Mouse (Mus musculus): ENCODE measurements at regions not wholly inside any gene's neighbourhood (a gene's known extent, or its start where the extent isn't known, plus 50 kb on each side); places are given as distances from the start of the nearest gene placed in this dataset.

DNA sequence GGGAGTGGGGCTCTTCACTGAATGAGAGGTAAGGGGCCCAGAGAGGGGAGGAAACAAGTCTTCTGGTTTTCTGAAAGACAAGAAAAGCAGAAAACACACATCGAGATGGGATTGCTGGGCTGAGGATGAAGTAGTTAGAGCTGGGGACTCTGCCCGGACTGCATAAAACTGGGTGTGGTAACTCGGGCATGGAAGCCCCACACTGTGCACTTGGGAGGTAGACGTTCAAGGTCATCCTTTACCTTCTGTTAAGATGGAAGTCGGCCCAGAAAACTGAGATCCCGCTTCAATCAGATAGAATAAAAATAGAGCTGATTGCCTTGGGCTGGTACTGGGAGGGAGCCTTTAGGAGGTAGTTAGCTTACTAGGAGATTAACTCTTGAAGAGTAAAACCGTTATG, 107.2 kb downstream of the Rassf10 start:
- no peak for DNase-seq (ENCODE audit: low spot score)

DNA sequence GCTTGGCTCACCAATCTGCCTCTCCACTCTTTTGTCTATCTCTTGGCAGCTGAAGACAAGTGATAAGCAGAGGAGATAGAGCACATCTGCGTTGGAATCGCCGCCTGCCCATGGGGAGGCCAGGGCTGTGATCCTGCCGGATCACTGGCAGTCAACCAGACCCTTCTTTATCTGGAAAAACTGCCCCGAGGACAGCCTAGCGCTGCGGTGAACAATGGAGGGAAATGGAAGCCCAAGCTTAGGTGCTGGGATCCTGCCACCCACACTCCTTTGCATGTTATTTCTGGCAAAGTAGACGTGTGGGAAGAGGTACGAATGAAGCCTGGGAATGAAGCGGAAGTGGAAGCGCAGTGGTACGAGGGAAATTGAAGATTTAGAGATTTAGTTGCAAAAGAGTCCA, 112.8 kb downstream of the Rassf10 start:
- DNase-seq (ENCODE audit: low spot score), result no peak

DNA sequence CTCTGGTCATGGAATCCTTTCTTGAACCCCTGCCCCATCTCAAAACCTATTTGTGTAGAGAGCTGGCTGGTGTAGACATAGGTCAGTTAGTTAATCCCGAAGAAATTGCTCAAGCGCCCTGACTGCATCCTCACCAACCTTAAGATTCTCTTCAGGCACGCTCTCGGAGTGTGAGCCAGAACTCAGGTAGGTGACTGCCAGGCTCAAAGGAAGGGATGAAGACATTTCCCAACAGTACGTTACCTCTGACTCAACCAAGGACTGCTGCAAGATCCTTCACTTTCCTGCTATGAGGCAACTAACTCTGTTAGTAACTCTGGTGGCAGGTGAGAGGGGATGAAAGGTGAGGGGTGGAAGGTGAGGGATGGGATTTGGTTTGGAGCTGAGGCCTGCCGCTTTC, 114.5 kb downstream of the Rassf10 start:
- no peak for DNase-seq (ENCODE audit: low spot score)

DNA sequence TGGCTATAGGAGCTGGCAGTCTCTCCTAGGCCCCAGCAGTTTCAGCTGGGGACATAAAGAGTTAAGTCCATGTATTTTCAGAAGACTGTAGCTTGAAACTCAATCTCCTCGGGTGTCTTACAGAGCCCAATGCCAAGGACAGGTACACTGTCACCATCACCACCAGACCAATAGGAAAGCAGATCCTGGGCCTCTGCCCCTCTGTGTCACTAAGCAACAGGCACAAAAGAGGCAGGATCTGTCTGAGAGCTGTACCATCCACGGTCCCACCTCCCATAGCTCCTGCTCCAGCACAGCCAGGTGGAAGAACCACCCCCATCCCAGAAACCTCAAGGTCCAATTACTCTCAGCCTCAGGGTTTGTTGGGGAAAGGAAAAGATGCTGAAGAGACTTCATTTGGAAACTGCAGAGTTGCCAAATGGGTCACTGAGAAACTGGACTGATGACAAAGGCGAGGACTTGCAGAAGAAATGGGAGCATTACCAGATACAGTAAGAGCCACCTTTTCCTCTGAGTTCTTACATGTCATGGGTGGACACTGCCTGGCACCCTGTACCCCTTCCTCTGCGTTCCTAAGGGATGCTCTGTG, 115.7 kb downstream of the Rassf10 start:
- DNase-seq (ENCODE audit: low spot score), result no peak

DNA sequence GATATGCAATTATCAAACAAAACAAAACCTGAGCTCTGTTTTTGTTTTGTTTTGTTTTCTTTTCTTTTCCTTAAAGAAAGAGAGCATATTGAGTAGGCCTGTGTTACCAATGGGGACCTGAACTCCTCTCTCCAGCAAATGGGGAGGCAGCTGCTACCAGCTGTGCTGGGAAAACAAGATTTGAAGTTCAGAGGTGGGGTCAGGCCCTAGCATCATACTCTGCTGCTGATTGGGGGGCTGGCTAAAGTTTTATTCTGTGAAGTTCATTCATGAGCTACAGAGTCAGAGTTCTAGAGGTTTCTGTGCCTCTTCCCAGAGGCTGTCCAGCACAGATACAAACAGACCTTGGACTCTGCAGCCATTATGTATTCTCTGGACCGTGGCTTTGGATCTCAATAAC, 117.7 kb downstream of the Rassf10 start:
- no peak for DNase-seq (ENCODE audit: low spot score)

DNA sequence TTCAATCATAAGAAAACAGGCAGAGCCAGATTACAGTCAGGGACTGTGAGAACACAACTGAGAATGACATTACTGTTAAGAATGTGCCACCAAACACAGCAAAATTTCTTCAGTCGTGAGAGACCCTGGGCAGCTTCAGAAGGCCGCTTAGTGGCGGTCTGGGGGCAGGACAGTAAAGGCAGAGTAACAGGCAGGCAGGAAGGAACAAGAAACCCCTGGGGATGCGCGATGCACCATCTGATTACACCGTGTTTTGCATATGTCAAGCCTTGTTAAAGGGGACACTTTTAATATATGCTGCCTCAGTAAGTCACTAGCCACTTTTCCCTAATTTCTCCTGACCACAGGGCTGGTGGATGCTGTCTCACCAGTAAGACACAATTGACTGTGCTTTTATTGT, 120.0 kb downstream of the Rassf10 start:
- no peak for DNase-seq (ENCODE audit: low spot score)

DNA sequence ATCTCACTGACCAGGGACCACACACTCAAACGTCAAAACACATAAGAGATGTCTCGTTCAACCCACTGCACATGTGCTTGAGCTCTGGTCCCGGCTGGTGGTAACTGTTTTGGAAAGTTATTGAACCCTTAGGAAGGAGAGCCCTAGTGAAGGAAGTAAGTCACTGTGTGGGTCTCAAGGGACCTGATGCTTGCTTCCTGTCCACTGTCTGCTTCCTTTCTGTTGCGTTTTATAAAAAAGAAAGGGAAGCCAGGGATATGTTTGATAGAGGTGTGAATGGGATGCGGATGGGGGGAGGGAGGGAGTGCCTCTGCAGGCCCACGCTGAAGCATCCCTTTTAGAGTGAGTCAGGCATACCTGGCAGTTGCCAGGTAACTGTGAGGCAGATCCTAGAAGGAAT, 121.6 kb downstream of the Rassf10 start:
- DNase-seq (ENCODE audit: low spot score), result no peak

DNA sequence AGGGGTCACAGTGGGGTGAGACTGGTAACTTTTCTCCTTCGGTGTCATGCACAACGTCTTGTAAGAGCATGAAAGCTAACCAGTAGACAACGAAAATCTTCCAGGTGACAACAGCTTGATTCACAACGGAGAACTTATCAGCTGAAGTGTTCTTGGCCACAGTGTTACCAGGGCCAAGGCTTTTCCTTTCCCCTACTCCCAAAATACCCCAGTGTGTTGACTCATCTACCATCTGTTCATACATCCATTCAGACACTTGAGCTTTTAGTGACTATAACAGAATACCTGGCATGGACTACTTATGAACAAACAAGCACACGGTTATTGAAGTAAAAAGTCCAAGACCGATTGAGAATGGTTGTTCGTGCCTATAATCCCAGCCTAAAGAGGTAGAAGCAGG, 122.5 kb downstream of the Rassf10 start:
- no peak for DNase-seq (ENCODE audit: low spot score)

DNA sequence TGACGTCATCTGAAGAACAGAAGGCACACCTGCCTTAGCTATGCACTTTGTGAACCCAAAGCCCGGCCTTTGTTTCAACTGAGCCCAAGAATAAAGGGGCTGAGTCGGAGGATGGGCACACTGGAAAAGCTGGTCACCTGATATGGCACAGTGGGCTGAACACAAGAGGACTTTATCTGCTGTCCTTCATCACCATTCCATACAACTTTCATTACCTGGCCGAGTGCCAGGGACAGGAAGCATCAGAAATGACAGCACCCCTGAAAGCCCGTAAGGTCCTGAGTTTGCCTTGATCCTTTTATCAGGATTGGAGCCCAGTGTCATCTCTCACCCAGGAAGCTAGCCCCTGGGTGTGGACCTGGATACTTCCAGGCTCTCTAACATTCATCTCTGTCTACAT, 126.1 kb upstream of the Arntl start:
- DNase-seq (ENCODE audit: low spot score), result no peak

DNA sequence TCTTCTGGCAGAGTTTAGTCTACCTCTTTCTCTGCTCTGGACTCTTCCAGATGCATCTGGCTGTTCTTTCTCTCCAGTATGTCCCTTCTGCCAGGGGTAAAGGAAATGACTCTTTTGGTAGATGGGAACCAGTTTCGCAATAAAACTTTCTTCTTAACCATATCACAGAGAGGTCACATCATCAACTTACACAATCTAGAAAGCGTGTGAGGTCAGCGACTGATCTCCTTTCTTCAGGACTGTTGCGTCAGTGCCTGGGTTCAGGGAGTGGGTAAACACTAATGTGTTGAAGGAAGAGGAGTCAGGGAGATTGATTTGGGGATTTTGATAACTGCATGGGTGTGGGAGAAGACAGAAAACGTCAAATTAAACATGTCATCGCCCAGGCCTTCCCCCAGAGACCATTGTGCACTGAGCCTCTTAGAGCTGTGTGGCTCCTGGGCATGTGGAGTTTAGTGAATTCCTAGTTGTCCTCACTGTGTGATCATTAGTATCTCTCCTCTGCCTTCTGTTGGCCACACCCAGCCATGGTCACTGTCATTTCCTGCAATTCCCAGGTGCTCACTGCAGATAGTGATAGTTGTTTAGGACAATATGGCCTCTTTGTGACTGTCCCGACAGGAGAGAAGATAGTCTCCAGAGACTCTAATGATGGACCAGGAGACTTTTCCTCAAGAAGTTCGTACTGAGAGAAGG, 122.2 kb upstream of the Arntl start:
- DNase-seq (ENCODE audit: low spot score), result no peak

DNA sequence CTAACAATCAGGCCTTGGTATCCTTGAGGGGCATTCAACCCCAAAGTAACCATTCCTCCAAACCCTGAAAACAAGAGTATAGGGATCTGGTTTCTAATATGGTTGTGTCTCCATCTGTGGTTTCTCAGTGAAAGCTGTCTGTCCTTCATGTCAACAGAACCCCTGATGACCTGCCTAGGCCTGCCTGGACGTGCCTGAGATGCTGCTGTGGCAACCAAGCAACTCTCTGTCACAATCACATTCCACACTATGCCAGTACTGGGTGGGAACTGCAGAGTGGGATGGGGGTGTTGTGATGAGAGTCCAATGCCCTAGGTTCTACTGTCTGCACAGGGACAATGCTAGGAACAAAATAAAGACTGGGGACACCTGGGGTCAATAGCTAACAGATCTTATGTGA, 121.1 kb upstream of the Arntl start:
- DNase-seq (ENCODE audit: low spot score), result no peak

DNA sequence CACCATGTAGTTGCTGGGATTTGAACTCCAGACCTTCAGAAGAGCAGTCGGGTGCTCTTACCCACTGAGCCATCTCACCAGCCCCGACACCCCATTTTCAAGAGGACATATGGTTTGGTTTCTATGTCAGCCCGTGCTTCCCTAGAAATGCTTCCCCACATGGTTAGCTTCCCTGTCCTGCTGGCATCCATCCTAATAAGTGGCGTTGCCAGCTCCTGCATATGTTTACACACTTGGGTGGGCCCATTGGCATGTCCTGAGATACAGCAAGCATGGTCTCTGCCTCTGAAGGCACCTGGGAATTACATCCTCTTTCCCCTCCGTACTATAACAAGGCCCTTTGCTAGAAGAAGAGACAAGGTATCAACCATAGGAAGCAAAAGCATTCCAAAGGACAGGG, 119.6 kb upstream of the Arntl start:
- DNase-seq (ENCODE audit: low spot score), result no peak

DNA sequence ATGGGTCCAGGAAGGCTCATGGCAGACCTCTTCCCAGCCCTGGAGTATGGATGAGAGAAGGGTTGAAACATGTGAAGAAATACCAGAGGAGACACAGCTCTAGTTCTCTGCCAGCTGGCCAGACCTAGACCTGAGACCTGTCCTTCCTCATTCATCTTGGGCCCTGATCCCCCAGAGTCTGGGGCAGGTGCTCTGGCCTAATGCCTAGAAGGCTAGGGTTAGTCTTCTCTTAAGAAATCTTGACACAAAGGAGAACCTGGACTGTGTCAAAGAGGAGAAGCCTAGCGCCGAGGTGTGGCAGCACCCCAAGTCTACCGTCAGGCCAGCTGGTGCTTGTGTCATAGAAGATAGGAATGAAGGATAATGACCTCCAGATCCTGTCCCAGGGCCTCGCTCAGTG, 118.2 kb upstream of the Arntl start:
- no peak for DNase-seq (ENCODE audit: low spot score)

DNA sequence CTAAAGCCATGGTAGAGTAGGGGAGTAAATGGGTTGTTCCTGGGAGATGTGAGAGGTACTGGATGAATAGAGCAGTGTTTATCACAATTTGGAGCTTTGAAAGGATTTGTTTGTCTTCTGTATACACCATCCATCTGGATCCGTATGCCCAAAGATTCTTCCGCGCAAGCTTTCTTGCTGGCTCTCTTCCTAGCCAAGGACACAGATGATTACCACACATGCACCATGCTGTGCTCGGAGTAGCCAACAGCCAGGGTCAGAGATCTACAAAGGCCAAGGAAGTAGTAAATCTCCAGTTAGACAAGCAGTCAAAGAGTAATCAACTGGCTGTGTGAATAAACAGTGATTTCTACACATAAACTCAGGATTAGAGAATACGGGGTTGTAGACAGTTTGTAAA, 113.3 kb upstream of the Arntl start:
- no peak for DNase-seq (ENCODE audit: low spot score)

DNA sequence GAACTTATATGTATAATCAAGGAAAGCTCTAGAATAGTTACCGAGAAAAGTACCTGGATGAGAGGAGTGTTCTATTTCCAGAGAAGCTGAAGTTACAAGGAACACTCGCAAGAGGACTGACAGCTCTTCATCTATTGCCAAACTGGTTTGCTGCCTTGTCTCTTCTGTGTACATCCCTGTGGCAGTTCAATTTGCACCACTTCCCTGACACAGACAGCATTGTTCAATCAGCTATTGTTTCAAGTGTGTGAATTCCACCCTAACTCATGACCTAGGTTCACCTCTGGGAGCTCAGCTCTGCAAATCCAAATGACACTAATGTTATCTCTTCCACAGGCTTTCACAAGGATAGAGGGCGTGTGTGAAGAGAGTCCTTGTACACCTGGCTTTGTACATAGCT, 112.2 kb upstream of the Arntl start:
- DNase-seq (ENCODE audit: low spot score), result no peak

DNA sequence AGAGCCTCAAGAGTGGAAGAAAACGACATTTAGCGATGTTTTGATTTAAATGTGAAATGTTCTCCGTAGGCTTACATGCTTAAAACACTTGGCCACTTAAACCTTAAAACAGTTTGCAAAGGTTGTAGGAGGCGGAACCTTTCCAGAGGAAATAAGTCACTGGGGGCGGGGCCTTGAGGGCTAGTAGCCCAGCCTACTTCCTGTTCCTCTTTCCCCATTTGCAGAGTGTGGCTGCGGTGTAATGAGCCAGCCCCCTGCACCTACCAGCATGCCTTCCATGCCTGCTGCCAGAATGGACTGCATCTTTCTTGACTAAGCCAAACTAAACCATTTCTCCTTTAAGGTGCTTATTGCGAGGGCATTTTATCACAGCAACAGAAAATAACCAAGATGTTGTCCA, 103.0 kb upstream of the Arntl start:
- DNase-seq (ENCODE audit: low spot score), result no peak

DNA sequence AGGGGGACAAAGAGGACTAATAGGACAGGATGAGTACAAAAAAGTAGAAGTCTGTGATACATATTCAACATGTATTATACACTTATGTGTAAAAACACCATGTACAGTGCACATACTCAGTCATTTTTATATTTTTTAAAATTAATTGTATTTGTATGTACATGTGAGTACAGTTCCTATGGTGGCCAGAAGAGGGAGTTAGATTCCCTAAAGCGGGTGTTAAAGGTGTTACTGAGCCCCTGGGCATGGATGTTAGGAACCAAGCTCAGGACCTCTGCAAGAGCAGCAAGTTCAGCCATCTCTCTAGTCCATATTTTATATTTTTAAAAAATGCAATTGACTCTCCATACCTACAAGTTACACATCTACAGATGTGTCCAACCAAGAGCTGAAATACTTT, 101.9 kb upstream of the Arntl start:
- DNase-seq (ENCODE audit: low spot score), result no peak

DNA sequence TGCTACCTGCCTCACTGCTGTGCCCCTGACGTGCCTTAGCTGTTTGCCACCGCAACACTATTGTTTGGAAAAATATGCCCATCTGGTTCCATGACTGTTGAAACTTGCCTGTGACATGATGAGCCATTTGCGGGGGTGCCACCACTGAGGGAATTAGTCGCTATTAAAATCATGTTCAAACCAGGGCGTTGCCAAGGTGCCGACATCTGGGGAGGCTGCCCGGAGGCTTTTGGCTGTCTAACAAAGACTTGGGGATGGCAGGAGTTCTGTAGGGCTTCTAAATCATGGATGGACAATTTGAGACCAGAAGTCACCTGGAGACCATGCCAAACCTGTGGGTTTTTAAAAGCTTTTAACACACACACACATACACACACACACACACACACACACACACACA, 100.5 kb upstream of the Arntl start:
- DNase-seq (ENCODE audit: low spot score), result peak; percentile 32

DNA sequence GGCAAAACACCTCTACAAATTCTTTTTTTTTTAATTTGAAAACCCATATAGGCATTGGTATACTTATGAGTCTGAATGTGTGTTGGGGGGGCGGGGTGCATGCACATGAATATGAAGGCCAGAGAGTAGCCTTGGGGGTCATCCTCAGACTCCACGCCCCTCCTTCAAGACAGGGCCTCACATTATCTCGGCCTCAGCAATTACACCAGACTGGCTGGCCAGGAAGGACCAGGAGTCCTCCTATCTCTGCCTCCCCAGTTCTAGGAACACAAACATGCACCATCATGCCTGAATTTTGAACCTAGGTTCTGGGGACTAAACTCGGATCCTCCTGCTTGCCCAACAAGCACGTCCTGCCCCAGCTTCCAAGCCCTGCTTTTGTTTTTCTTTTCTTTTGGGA, 99.3 kb upstream of the Arntl start:
- no peak for DNase-seq (ENCODE audit: low spot score)

DNA sequence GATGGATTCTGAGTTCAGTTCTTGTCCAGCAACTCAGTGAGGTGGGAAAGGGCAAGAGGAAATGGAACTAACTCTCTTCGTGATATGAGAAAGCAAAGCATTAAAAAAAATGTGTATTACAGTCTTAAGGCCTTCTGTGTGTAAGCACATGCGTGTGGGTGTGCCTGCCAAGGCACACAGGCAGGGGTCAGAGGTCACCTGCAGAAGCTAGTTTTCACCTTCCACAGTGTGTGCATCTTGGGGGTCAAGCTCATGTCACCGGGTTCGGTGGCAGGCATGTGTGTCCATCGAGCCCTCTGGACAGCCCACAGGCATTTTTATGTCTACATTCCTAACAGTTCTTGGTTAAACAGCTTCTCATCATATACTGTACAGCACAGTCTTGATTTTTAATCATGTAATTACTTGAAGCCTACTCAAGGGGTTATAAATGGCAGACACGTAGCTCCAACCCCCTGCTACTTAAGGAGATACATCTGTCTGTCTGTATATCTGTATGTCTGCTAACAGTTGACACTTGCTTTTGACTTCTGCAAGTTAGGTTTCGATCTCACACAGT, 98.7 kb upstream of the Arntl start:
- no peak for DNase-seq (ENCODE audit: low spot score)

DNA sequence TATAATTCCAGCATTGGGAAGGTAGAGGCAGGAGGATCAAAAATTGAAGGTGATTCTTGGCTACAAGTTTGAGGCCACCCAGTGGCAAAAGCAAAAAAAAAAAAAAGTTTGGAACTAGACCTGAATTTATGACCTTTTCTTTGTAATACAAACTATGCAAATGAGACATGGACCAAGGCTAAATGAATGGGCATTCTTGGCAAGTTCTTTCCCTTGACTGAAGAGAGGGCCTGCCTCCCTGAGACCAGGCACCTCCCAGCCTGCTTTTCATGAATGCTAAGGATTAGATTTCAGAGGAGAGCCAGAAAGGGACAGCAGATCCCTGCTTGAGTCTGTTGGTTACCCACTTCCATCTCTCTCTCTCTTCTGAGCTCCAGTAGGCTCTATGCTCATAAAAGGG, 97.8 kb upstream of the Arntl start:
- DNase-seq (ENCODE audit: low spot score), result no peak

DNA sequence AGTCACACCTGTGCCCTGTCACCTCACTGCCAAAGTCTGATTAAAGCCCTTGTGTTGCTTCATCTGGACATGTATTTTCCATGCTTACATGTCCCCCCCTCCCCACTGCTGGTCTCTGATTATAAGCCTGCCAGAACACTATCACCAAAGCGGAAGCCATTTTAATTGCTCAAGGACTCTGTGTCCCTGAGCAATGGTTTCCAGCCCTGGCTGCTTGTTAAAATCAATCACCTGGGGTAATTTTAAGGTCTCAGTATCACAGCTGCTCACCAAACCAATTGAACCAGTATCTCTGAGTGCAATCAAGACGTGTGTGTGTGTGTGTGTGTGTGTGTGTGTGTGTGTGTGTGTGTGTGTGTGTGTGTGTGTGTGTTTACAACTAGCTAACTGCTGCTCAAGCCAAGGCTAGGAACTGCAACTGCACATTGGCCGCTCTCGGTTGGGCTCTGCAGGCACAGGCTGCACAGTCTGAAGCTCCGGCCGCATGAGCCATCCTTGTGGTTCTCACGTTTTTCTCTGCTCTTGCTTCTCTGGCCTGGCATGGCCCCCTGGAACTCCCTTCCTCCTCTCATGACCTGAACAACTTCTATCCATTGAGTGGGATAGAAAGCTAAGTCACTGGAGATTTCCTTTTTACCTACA, 96.3 kb upstream of the Arntl start:
- DNase-seq (ENCODE audit: low spot score), result no peak

DNA sequence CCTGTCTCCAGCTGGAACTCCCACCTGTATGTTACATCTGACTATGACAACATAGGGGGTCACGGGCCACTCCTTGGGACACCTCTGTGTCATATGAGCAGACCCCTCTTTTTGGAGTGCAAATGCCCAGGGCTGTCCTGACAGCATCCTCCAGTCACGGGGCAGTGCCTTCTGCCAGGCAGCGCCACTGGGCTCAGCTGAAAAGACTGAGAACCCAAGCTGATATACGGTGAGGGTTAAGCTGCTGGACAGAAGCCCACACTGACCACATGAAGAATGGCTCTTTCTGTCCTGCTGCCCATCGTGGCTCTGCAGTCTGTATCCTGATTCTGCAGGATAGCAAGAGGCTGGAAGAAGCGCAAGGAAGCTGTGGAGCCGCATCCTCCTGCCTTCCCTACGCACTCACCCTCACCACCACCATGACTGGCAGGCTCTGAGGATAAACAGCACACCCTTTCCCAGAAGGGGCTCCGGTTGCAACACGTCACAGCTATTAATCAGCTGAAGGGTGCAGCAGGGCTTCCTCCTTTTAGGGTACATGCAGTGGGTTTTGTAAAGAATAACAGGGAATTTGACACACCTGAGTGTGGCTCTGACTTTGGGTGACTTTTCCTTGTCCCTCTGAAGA, 93.9 kb upstream of the Arntl start:
- DNase-seq (ENCODE audit: low spot score), result no peak
